Mouse (Mus musculus) left cerebral cortex, postnatal 4 days (tissue): ENCODE results near the gene Zdhhc4. TPM values are rescaled to one million over a fixed set of nuclear protein-coding genes. Genes with fewer than 3 reads are reported as not detected.

Experiments used
- DNase-seq: peaks from one replicate; pipeline ENCODE4 v3.0.0-alpha.2; 2022
- intact Hi-C: fragments of 180-260 bp; cut with DNase I; formaldehyde crosslinking; loops from one replicate; pipeline ENCODE4 v1.15.1; 2025
- total RNA-seq, 2 experiments: library from RNA; stranded (reverse); gene quantifications; 2 replicates each; pipeline ENCODE4 v1.2.3; 2021

Zdhhc4 gene
- total RNA-seq, 2 experiments from 2014 or later, result 37.9 to 44.8 TPM

- intact Hi-C loops, result no loop called here
- DNase-seq, result no peak
Measured at GRCm38 (mm10) chr5:143287774-143288328, 41.2 kb downstream of the Zdhhc4 start.

GRCm38 (mm10) chr5:143284762-143285161 is 44.3 kb downstream of the Zdhhc4 start:
- DNase-seq, result no peak
- intact Hi-C loops, result no loop called here

- DNase-seq, result no peak
- intact Hi-C loops, result no loop called here
Measured at GRCm38 (mm10) chr5:143279247-143279646, 49.8 kb downstream of the Zdhhc4 start.

GRCm38 (mm10) chr5:143275761-143276160 is 53.3 kb downstream of the Zdhhc4 start:
- no peak for DNase-seq

GRCm38 (mm10) chr5:143272540-143273330 is 56.3 kb downstream of the Zdhhc4 start:
- intact Hi-C loops, result no loop called here
- DNase-seq, result peak; percentile 78

More at GRCm38 (mm10) chr5:143275761-143276160, 53.3 kb downstream of the Zdhhc4 start:
- intact Hi-C loops, result no loop called here

- intact Hi-C loops, result no loop called here
- no peak for DNase-seq
Measured at GRCm38 (mm10) chr5:143272108-143272507, 56.9 kb downstream of the Zdhhc4 start.

GRCm38 (mm10) chr5:143271642-143272041 is 57.4 kb downstream of the Zdhhc4 start:
- intact Hi-C loops, result no loop called here
- no peak for DNase-seq

GRCm38 (mm10) chr5:143270151-143270519 is 58.9 kb downstream of the Zdhhc4 start:
- DNase-seq, result no peak
- intact Hi-C loops, result no loop called here

GRCm38 (mm10) chr5:143269363-143270150 is 59.5 kb downstream of the Zdhhc4 start, which contains the start of gene Zfp316:
TSS of gene Zfp316 (minus strand) at chr5:143270022.
- intact Hi-C loops, result no loop called here
- DNase-seq, result peak; percentile 78

GRCm38 (mm10) chr5:143268985-143269362 is 60.1 kb downstream of the Zdhhc4 start:
- DNase-seq, result no peak
- intact Hi-C loops, result no loop called here

GRCm38 (mm10) chr5:143266794-143267193 is 62.3 kb downstream of the Zdhhc4 start:
- intact Hi-C loops, result no loop called here
- DNase-seq, result no peak

Other genes starting within 250 kb of the Zdhhc4 start
- 10 to 100 TPM; 41.9 to 42.5 TPM for gene Rnf216, start 216.3 kb downstream of the Zdhhc4 start, total RNA-seq
- gene Olfr718-ps1, start 181.7 kb downstream of the Zdhhc4 start, total RNA-seq, result under 1 TPM; 0.06 to 0.18 TPM
- gene Rbak, start 148.5 kb downstream of the Zdhhc4 start, total RNA-seq, result 10 to 100 TPM; 19.6 to 25.5 TPM
- gene Spdye4b, start 148.2 kb downstream of the Zdhhc4 start, total RNA-seq, result under 1 TPM in 1 of 2 experiments, not detected in 1; 0.18 TPM
- not detected for gene Spdye4a, start 102.4 kb downstream of the Zdhhc4 start, total RNA-seq
- gene Zfp12, start 94.1 kb downstream of the Zdhhc4 start, total RNA-seq, result 10 to 100 TPM; 24.9 to 29.5 TPM
- gene Zfp316, start 59.2 kb downstream of the Zdhhc4 start, total RNA-seq, result 10 to 100 TPM; 29.5 to 30.2 TPM
- 10 to 100 TPM in 1 of 2 experiments, 1 to 10 TPM in 1; 8.5 to 10.1 TPM for gene Zfp853, start 35.6 kb downstream of the Zdhhc4 start, total RNA-seq
- 10 to 100 TPM; 26.0 to 29.9 TPM for gene E130309D02Rik, start 13.9 kb downstream of the Zdhhc4 start, total RNA-seq
- 1 to 10 TPM; 3.7 to 4.1 TPM for gene Grid2ip, start 28.1 kb upstream of the Zdhhc4 start, total RNA-seq
- gene Kdelr2, start 74.6 kb upstream of the Zdhhc4 start, total RNA-seq, result 10 to 100 TPM; 61.0 to 64.9 TPM
- gene Daglb, start 135.3 kb upstream of the Zdhhc4 start, total RNA-seq, result 10 to 100 TPM; 16.7 to 17.4 TPM
- 100 to 1,000 TPM; 415 to 420 TPM for gene Rac1, start 198.8 kb upstream of the Zdhhc4 start, total RNA-seq